Mouse (Mus musculus) left cerebral cortex, adult 8-10 months (tissue): ENCODE results near the gene Clk2. TPM values are rescaled to one million over a fixed set of nuclear protein-coding genes. Genes with fewer than 3 reads are reported as not detected.

Experiments used
- DNase-seq, 2 experiments: peaks; one replicate each; pipeline ENCODE4 v3.0.0; 2022; ENCODE audit warnings: low spot score in 2 of 2
- total RNA-seq, 4 experiments: library from RNA; stranded (reverse); gene quantifications; 2 replicates each; pipeline ENCODE4 v1.2.4; 2022

The Clk2 gene
- total RNA-seq: 10 to 100 TPM; 41.2 to 45.3 (median 42.5) TPM

- peak; percentile 78 to 91 for DNase-seq
Measured at GRCm38 (mm10) chr3:89164506-89165267, at the start of gene Clk2. Gene Clk2, plus strand, starts transcription at chr3:89164795.

GRCm38 (mm10) chr3:89115522-89115921 is 49.1 kb upstream of the Clk2 start:
- DNase-seq: no peak

GRCm38 (mm10) chr3:89123313-89123712 is 41.3 kb upstream of the Clk2 start:
- no peak for DNase-seq

- no peak for DNase-seq
Measured at GRCm38 (mm10) chr3:89124241-89124640, 40.4 kb upstream of the Clk2 start.

GRCm38 (mm10) chr3:89125981-89126380 is 38.6 kb upstream of the Clk2 start:
- no peak for DNase-seq

DNA sequence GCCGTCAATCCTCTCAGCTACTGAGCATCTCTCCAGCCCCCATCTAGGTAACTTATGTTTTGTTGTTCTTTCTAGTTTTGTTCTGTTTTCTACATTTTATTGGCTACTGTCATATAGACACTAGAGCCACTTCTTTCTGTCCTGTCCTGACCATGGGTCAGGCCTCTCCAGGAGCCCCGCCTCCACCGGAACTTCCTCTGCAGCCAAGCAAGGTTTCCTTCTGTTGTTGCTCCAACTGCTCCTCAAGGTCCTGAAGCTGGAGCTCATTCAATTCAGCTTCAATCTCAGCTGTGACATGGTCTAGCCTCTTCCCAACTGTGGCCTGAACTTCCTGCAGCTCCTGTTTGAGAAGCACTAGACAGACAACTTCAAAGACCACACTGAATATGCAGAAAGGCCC is 34.7 kb upstream of the Clk2 start:
- no peak for DNase-seq

GRCm38 (mm10) chr3:89131816-89132215 is 32.8 kb upstream of the Clk2 start:
- peak; percentile 7 to 85 for DNase-seq

DNA sequence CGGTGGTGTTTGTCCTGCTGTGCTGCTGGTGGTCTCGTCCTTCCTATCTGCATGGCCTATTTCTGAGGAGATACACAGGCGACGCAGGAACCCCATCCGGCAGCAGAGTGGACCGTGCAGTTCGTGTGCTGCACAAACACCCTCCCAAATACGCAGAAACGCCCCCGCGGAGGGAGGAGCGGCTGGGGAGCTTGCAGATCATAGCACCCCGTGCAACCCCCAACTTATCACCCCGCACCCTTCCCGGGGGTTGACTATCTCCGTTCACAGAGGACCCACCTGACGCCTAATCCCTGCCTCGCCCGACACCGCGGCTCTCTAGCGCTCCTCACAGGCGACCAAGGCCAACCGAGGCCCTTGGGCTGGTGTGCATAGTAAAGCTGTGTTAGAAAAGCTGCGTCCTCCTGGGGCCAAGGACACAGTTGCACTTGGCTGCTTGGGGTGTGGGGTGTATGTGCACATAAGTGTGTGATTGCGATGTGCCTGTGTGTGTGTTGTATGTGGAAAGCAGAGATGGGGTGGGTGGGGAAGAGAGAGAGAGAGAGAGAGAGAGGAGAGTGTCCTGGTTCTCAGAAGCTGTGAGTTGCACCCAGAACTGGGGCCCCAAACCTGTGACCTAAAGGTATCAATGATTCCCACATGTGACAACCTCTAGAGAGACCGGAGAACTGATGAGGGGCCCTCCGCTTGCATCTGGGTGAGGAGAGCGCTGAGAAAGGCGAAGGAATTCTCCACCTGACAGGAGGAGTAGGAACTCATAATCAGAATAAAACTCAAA is 32.1 kb upstream of the Clk2 start:
- peak; percentile 22 to 45 for DNase-seq

- no peak for DNase-seq
Measured at GRCm38 (mm10) chr3:89133063-89133450, 31.5 kb upstream of the Clk2 start.

- DNase-seq: no peak
Measured at GRCm38 (mm10) chr3:89133752-89134151, 30.8 kb upstream of the Clk2 start.

GRCm38 (mm10) chr3:89135958-89136357 is 28.6 kb upstream of the Clk2 start, which contains the start of gene Pklr:
Gene Pklr, plus strand, starts transcription at chr3:89136142.
- DNase-seq: no peak

DNA sequence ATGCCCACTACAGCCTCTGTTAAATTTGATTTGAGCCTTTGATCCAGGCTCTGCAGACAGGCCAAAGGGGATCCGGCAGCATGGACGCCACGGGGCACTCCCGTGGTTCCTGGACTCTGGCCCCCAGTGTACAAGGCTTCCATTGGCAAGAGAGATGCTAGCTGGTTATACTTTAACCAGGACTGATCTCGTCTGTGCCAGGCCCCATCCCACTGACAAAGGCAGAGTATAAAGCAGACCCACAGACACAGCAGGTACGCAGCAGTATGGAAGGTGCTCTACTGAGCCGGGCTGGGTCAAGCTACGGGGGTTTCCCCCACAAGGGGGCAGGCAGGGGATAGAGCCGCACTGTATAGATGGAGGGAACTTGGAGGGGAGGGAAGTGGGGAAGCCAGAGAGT is 28.2 kb upstream of the Clk2 start:
- no peak for DNase-seq

DNA sequence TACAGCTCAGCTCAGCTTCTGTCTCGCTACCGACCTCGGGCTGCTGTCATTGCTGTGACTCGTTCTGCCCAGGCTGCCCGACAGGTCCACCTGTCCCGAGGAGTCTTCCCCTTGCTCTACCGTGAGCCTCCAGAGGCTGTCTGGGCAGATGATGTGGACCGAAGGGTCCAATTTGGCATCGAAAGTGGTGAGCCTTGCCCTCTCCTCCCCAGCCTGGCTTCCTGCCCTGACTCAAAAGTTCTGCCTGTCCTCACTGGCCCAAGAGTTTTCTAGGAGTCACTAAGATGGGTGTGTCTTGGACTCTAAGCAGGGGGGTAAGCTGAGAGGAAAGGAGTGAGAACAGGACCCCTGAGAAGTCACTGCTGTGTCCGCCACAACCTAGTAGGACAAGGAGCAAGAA is 19.8 kb upstream of the Clk2 start:
- no peak for DNase-seq

DNA sequence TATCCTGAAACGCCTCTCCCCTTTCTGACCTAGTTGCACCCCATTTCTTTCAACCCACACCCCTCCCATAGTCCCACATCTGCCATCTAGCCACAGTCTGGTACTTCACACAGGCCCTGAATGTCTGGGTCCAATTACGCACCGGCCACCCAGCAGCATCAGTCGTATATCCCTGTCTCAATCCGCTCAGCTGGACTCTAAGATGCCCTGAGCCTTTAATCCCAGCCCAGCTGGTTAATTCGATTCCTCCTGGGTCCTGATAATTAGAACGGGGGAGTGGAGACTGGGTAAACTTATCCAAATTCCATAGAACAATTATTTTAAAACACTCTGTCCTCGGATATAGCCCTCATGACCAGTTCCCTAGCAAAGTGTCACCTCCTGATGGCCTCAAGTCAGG is 19.0 kb upstream of the Clk2 start:
- DNase-seq: no peak

DNA sequence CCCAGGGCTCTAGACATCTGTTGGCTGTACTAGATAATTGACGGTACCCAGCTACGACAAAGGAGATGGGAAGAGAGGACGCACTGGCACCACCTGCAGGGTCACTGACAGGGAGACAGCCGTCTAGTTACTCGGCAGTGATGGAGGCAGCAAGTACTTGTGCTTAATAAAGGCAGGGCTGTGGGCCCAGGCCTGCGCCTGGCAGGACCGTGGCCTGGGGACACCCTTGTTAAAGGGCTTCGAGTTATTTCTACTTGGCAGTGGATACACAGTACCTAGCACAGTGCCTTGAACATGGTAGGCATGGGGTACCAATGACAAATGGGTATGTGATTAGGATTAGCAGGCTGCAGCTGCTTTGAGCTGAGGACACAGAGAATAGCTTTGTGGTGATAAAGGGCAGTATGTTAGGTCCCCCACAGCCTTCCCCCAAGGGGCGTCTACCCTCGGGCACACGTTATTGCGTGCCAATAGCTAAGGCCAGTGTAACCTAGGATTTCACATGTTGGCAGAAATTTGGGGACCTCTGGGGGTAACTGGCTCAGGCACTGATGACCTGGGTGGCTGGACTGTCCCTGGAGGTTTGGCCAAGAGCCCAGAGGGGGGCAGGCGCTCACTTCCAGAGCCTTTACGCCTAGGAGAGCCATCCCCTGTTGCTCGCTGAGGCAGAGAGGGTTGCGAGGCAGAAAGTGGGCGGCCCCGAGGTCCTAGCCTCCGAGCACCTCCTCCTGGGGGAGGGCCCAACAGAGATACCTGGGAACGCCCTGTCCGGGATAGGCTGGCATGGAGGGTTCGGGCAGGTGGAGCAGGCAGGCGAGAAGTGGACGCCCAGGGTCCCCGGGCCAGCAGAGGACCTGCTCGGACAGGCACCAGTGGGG is 17.3 kb upstream of the Clk2 start:
- no peak for DNase-seq

GRCm38 (mm10) chr3:89147979-89148311 is 16.6 kb upstream of the Clk2 start:
- no peak for DNase-seq

- DNase-seq: no peak
Measured at GRCm38 (mm10) chr3:89148567-89148966, 16.0 kb upstream of the Clk2 start.

DNA sequence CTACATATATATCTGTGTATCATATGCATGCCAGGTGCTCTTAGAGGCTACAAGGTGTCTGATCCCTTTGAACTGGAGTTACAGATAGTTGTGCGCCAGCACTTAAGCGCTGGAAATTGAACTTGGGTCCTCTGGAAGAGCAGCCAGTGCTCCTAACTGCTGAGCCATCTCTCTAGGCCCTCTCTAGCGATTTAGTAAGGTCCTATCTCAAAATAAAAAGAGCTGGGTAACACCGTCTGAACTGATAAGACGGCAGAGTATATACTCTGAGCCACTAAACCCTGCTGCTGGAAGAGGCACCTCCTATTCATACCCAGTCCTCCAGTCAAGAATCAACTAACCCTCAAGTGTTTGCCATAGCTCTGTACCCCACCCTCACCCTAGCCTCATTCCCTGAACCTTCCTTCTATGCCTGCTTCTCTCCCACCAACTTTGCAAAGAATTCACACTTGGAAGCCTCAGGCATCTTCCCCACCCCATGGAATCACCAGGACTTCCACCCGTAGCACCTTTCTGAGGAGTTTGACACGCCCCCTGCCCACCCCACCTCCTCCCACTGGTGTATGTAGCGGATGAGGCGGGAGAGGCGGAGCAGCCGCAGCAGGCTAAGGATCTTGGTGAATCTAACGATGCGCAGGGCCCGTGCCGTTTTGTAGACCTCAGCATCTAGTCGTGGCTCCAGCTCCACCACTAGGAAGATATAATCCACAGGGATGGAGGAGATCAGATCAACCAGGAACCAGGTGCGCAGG is 12.3 kb upstream of the Clk2 start:
- no peak for DNase-seq

DNA sequence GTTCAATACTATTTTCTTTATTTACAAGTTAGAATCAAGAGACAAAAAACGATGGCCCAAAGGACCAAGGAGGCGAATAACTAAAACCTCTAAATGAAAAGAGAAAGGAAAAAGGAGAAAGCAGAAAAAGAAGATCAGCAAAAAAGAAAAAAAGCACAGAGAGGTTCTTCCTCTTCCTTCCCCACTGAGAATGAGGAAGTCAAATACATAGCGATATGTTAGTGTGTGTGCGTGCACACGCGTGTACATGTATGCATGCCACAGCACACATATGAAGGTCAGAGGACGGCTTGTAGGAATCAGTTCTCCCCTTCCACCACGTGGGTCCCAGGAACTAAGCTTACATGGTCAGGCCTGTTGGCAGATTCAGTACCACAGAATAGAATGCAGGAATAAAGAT is 7.6 kb upstream of the Clk2 start:
- DNase-seq: no peak

DNA sequence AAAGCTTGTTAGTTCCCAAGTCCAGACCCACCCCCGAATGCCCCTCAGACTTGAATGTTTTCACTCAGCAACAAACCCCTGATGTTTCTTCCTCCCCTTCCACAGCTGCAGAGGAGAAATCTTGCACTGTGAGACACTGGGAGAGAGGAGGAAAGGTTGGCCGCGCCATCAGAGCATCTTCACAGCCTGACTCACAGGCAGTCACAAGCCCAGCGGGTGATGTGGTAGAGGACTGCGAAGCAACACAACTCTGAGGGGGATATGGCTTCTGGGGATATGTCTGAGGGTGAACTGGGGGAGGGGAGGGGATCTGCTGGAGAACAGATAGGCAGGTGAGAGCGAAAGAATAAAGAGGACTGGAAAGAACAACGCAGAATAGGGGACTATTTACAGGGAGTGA is 5.9 kb upstream of the Clk2 start:
- DNase-seq: no peak

GRCm38 (mm10) chr3:89159211-89159610 is 5.4 kb upstream of the Clk2 start:
- no peak for DNase-seq
